Mouse (Mus musculus) urinary bladder, adult 2 months (tissue): Measurements from ENCODE around the gene Nanos2. TPM values are rescaled to one million over a fixed set of nuclear protein-coding genes. Genes with fewer than 3 reads are reported as not detected.

Source experiments
- DNase-seq: peaks from one replicate; pipeline ENCODE4 v3.0.0; 2022; ENCODE audit warnings: low spot score
- polyA plus RNA-seq: library from polyadenylated mRNA; depleted of rRNA; stranded (reverse); fragments of >200 nt; gene quantifications from 2 replicates; pipeline ENCODE4 v1.2.3, GENCODE M21; 2012

Gene Nanos2
- polyA plus RNA-seq, 1 experiment, result not detected

- DNase-seq, result peak; percentile 98
Observed at GRCm38 (mm10) chr7:18990601-18991295, 3.5 kb downstream of the Nanos2 start, which contains the start of gene Mypop. TSS of gene Mypop (plus strand) at chr7:18991245.

GRCm38 (mm10) chr7:18991660-18992293, 4.6 kb downstream of the Nanos2 start:
- peak; percentile 36 for DNase-seq

GRCm38 (mm10) chr7:18992294-18992675, 5.1 kb downstream of the Nanos2 start:
- no peak for DNase-seq

GRCm38 (mm10) chr7:18993036-18993435, 5.8 kb downstream of the Nanos2 start:
- DNase-seq, result no peak

- no peak for DNase-seq
Observed at GRCm38 (mm10) chr7:18998835-18999234, 11.6 kb downstream of the Nanos2 start.

GRCm38 (mm10) chr7:19000421-19000820, 13.2 kb downstream of the Nanos2 start:
- DNase-seq, result peak; percentile 41

GRCm38 (mm10) chr7:19001066-19001806, 14.0 kb downstream of the Nanos2 start:
- DNase-seq, result peak; percentile 63

GRCm38 (mm10) chr7:19001807-19002085, 14.5 kb downstream of the Nanos2 start:
- no peak for DNase-seq

- no peak for DNase-seq
Observed at GRCm38 (mm10) chr7:19002115-19002514, 14.9 kb downstream of the Nanos2 start.

- DNase-seq, result peak; percentile 45
Observed at GRCm38 (mm10) chr7:19002848-19003498, 15.8 kb downstream of the Nanos2 start.

GRCm38 (mm10) chr7:19003902-19004630, 16.9 kb downstream of the Nanos2 start, which contains the start of gene Irf2bp1:
TSS of gene Irf2bp1 (plus strand) at chr7:19004044.
- peak; percentile 82 for DNase-seq

GRCm38 (mm10) chr7:19004631-19005079, 17.5 kb downstream of the Nanos2 start:
- peak; percentile 44 for DNase-seq

GRCm38 (mm10) chr7:19005417-19006121, 18.4 kb downstream of the Nanos2 start:
- no peak for DNase-seq

- DNase-seq, result no peak
Observed at GRCm38 (mm10) chr7:19006476-19006875, 19.3 kb downstream of the Nanos2 start.

GRCm38 (mm10) chr7:19007026-19007977, 20.1 kb downstream of the Nanos2 start:
- no peak for DNase-seq

- DNase-seq, result no peak
Observed at GRCm38 (mm10) chr7:19010581-19010980, 23.4 kb downstream of the Nanos2 start.

GRCm38 (mm10) chr7:19012025-19012621, 24.9 kb downstream of the Nanos2 start:
- DNase-seq, result no peak

- no peak for DNase-seq
Observed at GRCm38 (mm10) chr7:19012882-19013281, 25.7 kb downstream of the Nanos2 start.

- DNase-seq, result no peak
Observed at GRCm38 (mm10) chr7:19014452-19014851, 27.3 kb downstream of the Nanos2 start.
